Mouse (Mus musculus) cerebellum, adult 9-11 months (tissue): ENCODE measurements at regions not wholly inside any gene's neighbourhood (a gene's known extent, or its start where the extent isn't known, plus 50 kb on each side); places are given as distances from the start of the nearest gene placed in this dataset.

ENCODE experiments used
- DNase-seq: peaks from one replicate; pipeline ENCODE4 v3.0.0; 2022

GRCm38 (mm10) chr12:90664436-90664835 lies 73.8 kb downstream of the Dio2 start:
- DNase-seq, result no peak

- no peak for DNase-seq
These were observed 92.8 kb downstream of the Dio2 start for GRCm38 (mm10) chr12:90645452-90645851.

- DNase-seq, result no peak
These were observed 94.3 kb downstream of the Dio2 start for GRCm38 (mm10) chr12:90643891-90644290.

- DNase-seq, result no peak
These were observed 113.4 kb downstream of the Dio2 start for GRCm38 (mm10) chr12:90624856-90625255.

- peak; percentile 84 for DNase-seq
These were observed 114.8 kb downstream of the Dio2 start for GRCm38 (mm10) chr12:90623426-90623825.

GRCm38 (mm10) chr12:90608810-90609209 lies 129.4 kb downstream of the Dio2 start:
- DNase-seq, result no peak

GRCm38 (mm10) chr12:90607894-90608293 lies 130.3 kb downstream of the Dio2 start:
- peak; percentile 94 for DNase-seq

- no peak for DNase-seq
These were observed 158.2 kb downstream of the Dio2 start for GRCm38 (mm10) chr12:90580006-90580405.

GRCm38 (mm10) chr12:90576103-90576502 lies 162.1 kb downstream of the Dio2 start:
- DNase-seq, result no peak

- no peak for DNase-seq
These were observed 166.3 kb downstream of the Dio2 start for GRCm38 (mm10) chr12:90571907-90572306.

- DNase-seq, result peak; percentile 65
These were observed 166.7 kb downstream of the Dio2 start for GRCm38 (mm10) chr12:90571506-90571905.

- peak; percentile 75 for DNase-seq
These were observed 171.9 kb downstream of the Dio2 start for GRCm38 (mm10) chr12:90566349-90566748.

- peak; percentile 86 for DNase-seq
These were observed 173.2 kb downstream of the Dio2 start for GRCm38 (mm10) chr12:90565051-90565450.

- DNase-seq, result peak; percentile 52
These were observed 173.6 kb downstream of the Dio2 start for GRCm38 (mm10) chr12:90564594-90564993.

GRCm38 (mm10) chr12:90542361-90542760 lies 195.9 kb downstream of the Dio2 start:
- DNase-seq, result no peak
